Mouse (Mus musculus): ENCODE results near the gene Atp1a1.
A peak's percentile ranks its signal among the peaks of the same experiment; 100 is the strongest.

Gene Atp1a1

DNA sequence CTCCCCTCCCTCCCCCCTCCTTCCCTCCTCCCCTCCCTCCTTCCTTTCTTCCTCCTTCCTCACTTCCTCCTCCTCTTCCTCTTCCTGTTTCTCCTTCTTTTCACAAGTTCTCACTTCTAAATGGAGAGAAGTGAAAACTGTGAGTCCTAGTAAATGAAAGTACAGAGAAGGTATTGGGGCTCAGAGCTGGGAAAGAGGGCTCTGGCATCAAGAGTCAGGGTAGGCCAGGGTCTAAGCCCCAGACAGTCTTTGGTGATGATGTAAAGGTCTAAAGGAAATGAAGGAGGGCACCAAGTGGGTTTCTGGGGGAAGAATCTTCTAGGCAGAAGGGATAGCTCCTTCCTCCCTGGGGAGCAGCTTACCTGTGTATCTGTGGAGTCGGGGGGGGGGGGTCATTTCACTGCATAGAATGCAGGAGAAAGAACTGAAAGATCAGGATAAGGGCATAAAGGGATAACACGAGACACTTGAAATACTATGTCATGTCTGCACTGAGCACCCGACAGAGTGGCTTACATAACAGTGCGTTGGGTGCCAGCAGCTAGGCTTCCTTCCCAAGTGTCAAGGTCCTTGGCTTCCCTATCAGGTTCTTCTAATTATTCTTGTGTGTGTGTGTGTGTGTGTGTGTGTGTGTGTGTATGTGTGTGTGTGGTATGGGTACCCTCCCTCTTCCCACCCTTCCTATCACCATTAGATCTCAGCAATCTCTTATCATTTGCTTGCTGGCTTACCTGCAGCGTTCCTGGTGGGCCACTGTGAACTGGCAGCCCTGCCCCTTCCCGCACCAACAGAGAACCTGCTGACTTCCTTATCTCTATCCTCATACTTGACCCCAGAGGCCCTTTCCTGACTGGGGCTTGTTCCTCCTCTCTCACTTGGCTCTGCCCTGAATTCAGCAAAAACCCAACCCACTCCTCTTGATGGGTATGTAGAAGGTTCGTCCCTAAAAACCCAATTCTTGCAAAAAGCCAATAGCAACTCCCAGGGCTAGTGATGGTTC lies 51.6 kb downstream of the Atp1a1 start:
- DNase-seq (ENCODE audit: low spot score) = peak; percentile 56

DNA sequence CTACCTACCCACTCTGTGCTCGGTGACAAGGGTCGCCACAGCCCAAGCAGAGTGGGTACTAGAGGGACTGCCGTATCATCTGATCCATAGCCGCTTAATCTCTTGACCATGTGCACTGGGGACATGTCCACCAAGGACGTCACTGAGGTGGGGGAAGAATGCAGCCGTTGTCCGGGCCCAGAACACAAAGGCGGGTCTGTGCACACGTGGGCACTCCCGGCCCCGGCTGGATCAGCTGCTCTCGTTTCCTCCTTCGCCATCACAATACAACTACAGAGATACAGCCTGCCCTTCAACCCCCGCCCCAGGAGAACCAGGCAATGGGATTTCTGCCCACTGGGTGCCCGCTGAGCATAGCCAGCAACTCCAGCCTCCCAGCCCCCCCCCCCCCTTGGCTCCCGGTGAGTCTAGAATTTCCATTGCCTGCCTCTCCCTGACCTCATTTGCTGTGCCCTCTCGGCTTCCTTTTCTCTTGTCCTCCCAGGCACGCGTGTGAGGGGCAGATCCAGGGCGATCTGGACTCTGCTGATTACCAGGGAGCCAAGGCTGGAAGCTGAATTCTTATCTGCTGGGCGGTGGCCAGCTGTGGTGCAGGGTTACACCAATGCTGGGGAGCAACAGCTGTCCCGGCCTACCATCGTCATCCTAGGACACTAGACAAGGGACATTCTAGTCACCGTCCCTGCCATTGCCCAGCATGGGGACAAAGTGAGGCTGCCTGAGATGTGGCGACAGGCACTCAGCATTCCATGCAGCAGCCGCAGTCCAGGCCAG lies 52.8 kb downstream of the Atp1a1 start:
- DNase-seq (ENCODE audit: low spot score) = peak; percentile 94

DNA sequence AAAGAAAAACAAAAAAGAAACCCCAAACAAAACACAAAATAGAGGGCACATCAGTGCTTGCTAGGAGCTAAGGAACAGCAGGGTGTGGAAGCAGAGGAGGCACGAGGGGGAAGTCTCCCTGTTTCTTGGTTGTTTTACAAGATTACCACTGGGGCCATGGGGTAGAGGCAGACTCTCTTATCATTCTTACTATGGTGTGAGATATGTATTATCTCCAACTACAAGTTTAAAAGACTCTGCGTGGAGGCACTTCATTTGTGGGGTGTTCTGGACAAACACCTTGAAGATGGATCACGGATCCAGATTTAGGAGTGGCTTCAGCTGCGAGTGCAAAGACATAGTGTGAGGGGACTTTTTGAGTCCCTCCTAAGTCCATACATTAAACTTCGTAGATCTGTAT lies 54.7 kb downstream of the Atp1a1 start:
- DNase-seq (ENCODE audit: low spot score) = peak; percentile 42

DNA sequence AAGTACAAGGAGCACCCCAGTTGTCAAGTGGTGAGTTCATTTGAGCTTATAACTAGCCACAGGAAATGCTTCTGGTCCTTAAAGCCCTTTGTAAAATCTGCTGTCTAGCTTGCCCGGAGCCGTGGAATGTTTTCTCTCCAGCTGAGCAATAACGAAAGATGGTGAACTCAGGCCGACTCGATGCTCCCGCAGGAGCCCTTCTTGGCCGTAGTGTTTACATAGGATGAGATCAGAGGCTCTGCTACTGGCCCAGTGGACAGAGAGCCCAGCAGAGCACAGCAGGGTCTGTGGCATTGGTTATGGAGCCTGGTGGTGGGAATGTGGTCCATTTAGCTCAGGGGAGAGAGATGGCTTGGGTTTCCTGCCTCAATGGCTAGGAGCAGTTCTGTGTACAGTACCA lies 60.4 kb downstream of the Atp1a1 start:
- DNase-seq (ENCODE audit: low spot score) = no peak

DNA sequence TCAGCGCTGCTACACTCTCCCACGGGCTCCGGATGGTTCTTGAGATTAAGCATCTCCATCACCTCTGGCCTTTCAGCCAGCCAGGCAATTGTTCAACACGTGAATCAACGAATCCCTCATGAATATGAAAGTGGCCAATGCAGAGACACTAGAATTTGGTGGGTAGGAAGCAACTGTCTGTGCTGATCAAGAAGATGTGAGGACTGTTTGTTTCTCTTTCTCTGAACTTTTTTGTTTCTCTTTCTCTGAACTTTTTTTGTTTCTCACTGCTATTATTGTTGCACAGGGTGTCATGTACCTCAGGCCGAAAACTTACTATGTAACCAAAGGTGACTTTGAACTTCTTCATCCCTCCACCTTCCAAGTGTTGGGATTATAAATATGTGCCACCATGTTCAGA lies 62.9 kb downstream of the Atp1a1 start:
- no peak for DNase-seq (ENCODE audit: low spot score)

DNA sequence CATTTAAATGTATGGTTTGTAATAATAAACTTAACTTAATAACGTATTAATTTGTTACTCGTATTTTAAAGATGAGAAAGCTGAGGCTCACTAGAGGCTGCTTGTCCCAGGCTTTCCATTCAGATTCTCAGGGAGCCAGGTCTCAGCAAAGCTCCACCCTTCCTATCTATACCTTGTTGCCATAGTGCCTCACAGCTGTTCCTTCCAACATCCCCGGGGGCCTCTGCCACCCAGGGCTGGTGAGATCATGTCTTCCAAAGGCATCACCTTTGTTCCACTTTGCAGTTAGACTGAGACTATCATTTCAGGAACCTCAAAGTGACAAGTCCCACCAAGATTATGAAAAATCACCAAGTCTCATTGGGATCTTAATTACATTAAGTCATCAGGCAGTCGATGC lies 63.9 kb downstream of the Atp1a1 start:
- no peak for DNase-seq (ENCODE audit: low spot score)

DNA sequence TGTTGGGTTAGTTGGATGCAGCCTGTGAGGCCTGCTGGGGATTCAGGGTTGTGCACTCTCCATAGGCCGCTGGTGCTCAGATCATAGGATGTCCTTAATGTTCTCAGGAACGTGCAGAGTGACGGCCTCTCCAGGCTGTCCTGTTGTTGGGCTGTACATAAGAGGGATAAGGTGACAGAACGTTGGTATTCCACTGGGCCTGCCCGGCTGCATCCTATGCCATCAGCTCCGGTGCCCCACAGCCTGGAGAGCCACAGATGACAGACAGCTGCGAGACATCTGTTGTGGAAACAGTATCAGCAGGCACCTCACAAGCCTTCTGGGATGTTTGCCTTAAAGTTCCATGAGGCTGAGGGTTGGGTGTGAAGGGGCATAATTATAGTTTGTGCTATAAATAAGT lies 68.2 kb downstream of the Atp1a1 start:
- DNase-seq (ENCODE audit: low spot score) = no peak

DNA sequence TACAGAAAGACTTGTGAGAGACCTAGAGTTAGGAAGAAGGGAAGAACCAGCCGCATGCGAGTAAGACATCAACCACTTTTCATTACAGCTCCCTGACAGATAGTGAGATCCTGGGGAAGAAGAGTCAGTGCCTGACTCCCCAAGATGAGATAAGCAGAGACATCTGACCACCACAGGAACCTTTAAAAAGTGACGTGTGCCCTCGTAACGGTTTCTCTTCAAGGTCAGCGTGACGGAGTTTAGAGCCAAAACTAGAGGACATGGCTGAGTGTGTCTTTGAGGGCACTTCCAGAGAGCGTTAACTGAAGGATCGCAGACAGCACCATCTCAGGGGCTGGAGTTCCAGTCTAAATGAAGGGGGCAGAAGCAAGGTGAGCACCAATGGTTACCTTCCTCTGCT lies 70.2 kb downstream of the Atp1a1 start:
- no peak for DNase-seq (ENCODE audit: low spot score)

DNA sequence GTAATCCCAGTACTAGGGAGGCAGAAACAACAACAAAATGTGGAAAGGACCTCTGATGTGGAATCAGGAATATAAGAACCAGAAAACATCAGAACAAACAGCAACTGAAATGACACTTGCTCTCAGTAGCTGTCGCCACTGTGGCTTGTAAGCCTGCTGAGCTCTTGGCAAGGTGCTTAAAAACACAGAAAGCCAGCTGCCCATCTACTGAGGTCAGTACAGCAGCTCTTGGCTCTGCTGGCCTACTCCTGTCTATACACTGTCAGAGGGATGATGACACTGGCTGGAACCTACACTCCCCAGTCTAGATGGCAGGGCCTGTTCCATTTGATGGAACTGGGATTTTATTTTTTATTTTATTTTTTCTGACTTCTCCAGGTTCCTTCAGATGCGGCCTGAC lies 71.1 kb downstream of the Atp1a1 start:
- no peak for DNase-seq (ENCODE audit: low spot score)

DNA sequence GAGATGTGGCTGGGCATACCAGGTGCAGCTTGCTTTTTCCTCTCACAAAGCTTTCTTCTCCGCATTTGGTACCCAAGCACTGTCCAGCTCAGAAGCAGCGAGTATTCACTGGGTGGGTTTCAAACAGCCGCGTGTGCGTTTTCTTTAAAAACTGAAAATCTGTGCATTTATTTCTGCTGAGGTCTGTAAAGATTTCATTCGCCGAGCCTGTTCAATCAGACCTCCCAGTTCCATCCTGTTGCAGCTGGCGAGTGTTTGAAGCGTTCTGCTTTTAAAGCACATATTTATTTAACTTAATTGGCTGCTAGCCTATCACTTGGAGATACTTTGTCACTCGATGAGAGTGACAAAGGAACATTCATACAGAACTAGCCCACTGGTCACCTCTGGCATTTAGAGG lies 73.6 kb downstream of the Atp1a1 start:
- DNase-seq (ENCODE audit: low spot score) = no peak

DNA sequence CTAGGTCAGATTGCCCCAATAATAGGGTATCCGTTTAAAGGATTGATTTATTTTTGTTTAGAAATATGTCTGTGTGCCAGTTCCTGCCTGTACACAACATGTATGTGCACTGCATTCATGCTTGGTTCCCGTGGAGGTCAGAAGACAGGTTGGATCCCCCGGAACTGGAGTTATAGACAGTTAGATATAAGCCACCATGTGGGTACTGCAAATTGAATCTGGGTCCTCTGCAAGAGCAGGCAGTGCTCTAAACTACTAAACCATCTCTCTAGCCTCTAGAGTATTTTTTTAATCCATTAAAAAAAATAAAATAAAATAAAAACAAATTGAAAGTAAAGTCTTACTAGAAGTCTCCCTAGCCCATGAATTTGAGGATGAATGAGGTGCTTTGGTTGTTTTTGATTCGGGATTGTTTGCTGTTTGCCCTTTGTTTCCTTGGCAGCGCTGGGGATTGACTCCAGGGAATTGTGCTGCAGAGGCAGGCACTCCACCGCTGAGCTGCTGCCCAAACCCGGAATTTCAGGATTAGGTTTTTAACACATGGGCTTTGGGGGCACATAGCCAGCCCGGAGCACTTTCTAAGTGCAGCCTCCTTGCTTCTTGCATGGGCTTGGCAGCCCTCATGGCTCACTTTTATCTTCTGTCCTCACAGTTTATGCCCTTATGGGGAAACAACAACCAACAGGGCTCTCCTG lies 75.4 kb downstream of the Atp1a1 start:
- DNase-seq (ENCODE audit: low spot score) = no peak

DNA sequence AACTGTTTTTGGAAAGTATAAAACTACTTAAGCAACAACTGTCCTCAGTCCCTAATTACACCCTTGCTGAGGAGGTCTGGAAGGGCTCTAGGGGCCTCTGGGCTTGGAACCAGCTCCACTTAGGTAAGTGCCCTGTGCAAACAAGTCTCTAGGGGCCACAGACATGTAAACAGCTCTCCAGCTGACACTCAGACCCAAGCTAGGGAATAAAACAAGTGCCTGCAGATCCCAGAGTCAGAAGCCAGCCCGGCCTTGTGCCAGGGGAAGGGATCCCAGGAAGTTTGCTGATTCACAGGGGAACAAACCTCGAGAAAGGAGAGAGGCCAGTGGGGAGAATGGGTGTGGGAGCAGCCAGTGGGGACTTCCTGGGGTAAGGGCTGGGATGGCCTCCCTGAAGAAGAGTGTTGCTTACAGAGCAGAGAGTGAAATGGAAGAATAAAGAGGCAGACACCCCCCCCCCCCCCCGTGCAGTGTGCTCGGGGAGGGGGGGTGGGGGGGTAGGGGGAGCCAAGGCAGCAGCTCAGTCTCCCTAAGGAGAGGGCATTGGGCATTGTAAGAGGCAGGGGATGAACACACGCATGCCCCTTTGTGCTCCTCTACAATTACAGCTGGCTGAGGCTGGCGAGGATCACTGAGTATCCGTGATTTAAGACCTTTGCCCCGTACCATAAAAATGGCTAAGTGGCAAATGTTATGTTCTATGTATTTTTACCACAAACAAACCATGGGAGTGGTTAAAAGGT lies 76.2 kb downstream of the Atp1a1 start:
- no peak for DNase-seq (ENCODE audit: low spot score)

DNA sequence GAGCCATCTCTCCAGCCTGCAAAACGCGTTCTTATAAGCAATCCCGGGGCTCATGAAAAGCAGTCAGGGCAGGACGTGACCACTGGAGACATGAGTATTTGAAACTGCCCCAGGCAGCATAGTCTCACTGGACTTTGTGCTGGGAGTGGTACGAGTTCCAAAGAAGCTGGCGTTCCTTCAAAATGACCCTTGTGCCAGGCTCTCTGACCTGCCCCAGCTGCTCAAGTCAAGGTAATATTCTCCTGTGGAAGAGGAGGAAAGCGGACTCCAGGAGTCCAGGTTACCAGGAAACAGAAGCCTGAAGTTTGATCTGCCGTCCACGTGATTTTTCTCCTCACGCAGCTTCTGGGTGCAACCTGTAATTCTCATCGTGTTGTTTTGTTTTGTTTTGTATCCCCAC lies 77.9 kb downstream of the Atp1a1 start:
- no peak for DNase-seq (ENCODE audit: low spot score)
